Mouse (Mus musculus): ENCODE data around the gene Stat1. TPM values are rescaled to one million over a fixed set of nuclear protein-coding genes. Genes with fewer than 3 reads are reported as not detected.

Stat1 gene
- polyA plus RNA-seq, 1 experiment, result 37.1 TPM

DNA sequence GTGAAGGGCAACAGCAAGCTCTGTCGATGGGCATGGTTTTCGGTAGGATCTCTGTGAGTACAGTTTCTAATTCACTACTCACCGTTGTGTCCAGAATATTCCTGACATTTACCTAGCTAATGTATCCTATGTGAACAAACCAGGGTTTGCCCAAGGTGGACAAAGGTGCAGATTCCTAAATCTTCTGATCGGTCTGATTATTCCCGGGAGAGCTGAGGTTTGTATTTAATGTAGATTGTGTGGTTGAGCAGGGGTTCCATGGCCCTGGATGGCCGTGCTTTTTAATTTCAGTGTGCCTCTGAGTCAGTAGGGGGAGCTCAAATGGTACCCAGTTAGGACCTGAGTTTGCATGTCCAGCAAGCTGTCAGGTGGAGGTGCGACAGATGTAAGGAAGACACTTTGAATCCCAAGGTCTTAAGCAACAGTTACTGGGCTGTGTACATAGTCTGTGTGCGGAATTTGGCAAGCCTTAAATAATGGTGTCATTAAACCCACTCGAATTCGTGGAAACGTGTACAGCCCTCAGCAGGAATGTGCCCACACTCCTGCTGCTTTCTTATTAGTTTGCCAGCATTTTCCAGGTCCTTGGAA is 12.6 kb downstream of the Stat1 start:
- no peak for DNase-seq (ENCODE audit: low read depth)

DNA sequence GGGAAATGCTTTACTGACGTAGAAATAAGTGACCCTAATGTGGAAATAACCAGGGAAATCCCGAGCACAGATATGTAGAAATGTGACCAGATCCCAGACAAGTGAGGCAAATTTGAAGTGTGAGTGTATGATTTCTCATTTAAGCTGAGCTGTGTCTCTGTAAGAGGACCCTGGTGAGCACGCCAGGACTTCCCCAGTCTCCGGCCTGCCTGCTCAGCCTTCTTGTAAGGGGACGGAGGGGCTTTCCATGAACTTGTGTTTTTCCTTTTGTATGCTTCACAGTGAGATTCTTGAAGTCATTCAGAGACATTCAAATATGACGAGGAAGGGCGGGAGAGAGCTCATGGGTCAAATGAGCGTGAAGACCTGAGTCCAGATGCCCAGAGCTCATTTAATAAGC is 14.0 kb downstream of the Stat1 start:
- no peak for DNase-seq (ENCODE audit: low read depth)

DNA sequence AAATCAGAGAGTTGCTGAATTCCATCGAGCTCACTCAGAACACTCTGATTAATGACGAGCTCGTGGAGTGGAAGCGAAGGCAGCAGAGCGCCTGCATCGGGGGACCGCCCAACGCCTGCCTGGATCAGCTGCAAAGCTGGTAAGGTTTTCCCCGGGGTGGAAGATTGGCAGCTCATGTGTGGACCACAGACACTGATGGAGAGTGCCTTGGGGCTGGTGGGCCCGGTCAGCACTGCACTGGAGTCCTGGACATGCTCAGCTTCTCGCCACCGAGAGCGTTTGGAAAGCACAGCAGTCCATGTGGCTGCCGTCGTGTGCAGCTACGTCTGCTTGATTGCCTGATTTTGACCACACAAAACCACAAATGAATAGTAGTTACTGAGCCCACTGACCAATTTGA is 18.1 kb downstream of the Stat1 start:
- no peak for DNase-seq (ENCODE audit: low read depth)

DNA sequence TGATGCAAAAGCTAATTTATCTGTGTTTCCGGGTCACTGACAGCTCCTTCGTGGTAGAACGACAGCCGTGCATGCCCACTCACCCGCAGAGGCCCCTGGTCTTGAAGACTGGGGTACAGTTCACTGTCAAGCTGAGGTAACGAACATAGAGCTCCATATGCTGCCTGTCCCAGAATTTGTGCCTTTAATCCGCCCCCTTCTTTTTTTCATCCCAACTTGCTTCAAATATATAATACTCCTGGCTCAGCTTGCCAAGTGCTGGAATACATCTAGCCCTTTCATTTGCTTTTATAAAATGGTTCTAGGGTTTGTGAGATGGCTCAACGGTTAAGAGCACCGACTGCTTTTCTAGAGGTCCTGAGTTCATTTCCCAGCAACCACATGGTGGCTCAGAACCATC is 21.3 kb downstream of the Stat1 start:
- no peak for DNase-seq (ENCODE audit: low read depth)

DNA sequence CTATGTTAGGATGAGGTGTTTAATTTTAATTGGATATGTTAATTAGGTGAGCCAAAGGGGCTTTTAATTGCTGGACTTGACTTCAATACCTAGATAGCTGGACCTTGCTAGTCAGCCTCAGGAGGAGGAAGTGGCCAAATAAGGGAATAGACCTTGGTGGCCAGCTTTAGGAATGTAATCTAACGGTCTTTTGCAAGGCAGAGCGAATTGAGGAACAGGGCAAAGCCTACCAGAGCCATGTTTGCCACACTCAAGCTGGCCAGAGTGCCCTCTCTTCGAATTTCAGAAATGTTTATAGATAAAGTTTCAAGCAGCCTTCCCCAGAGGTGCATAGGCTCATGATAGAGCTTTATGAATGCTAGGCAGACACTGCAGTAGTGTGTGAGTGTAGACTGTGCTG is 22.2 kb downstream of the Stat1 start:
- no peak for DNase-seq (ENCODE audit: low read depth)

DNA sequence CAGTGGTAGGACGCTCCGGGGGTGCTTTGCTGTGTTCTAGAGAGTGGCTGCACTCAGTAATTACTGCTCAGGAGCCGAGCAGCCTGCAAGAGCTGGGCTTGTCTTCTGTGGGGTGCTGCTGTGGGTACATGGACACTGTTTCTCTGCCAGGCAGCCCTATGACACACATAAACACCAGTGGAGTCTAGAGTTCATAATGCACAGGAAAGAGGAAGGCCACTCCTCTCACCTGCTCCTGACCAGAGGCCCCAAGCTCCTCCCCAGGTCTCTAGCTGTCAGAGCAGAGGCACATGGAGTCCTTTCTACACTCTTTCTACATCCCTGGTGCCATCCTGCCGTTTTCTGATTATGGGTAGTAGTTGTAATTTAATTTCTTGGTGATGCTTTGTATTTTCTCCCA is 22.9 kb downstream of the Stat1 start:
- no peak for DNase-seq (ENCODE audit: low read depth)

DNA sequence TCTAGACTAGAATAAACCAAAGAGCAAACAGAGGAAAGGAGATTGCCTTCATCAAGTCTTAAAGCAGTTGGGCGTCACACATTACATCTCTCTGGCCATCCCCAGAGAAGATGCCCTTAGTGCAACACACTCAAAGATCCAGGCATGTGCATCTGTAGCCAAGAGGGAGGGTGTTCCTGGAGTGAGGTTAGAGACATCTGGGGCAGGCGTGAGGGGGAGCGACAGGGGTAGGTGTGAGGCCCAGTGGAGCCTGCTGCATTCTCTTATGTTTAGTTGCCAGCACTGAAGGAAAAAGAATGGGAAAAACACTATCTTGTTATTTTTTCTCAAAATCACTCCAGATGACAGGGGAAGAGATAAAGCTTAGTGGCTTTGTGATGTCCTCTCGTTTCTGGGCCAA is 24.0 kb downstream of the Stat1 start:
- no peak for DNase-seq (ENCODE audit: low read depth)

DNA sequence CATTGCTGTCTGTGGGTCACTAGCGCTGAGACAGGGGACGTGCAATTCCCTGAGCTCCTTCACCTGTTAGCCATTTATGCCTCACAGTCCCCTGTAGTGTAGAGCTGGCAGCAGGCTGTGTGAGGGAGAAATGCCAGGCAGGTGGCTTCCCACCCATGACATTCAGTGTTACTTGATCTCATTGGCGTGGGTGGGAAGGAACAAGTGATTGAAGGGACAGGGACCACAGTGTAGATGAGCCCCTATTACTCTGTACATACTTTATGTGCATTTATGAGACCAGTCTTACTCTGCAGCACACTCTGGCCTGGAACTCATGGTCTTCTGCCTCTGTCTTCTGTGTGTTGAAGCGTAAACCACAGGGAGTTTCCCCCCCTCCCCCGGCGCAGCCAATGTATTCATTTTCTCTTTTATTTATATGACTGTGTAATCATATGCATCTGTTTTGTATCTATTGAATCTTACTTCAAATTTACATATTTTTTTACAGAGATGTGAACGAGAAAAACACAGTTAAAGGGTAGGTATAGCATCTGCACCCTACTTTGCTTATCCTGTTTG is 24.4 kb downstream of the Stat1 start:
- no peak for DNase-seq (ENCODE audit: low read depth)

DNA sequence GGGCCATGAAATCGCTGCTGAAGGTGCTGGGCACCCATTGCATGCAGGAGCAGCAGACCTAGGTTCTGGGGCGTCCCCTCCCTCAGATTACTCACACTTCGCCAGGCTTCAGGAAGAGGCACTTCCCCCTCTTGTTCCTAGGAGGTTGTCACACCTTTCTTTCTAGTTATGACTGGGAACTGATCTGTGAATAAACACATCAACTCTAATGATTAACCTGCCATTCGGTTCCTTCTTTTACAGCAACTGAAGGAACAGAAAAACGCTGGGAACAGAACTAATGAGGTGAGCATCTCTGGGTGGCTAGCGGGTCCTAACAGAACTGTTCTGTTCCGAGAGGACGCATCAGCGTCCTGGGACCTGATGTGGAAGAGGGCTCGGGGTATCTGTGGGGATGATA is 25.7 kb downstream of the Stat1 start:
- no peak for DNase-seq (ENCODE audit: low read depth)

DNA sequence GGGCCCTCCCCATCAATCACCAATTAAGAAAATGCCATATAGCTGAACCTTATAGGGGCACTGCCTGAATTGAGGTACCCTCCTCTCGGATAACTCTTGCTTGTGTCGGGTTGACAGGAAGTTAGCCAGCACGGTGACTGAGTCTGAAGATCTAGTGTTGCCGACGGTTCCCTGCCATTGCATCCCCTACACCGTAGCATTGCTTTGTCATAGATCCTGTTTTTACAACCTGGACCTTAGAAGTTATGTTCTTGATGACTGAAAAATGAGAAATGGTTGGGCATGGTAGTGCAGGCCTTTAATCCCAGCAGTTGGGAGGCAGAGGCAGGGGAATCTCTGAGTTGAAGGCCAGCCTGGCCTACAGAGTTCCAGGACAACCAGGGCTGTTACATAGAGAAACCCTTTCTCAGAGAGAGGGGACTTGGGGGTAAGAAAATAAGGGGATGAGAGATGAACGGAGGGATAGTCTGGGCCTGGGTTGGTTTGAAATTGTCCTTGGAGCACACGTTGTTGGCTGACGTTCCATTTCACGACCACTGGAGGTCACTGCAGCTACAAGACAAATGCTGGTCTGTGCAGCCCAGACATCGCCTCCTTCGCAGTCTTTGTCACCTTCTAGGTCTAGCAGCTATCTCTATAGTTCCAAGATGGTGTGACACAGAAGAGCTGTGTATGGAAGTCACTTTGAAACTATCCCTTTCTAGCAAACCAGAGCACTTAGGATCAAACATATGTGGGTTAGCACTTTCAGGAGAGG is 27.2 kb downstream of the Stat1 start:
- DNase-seq (ENCODE audit: low read depth), result no peak

DNA sequence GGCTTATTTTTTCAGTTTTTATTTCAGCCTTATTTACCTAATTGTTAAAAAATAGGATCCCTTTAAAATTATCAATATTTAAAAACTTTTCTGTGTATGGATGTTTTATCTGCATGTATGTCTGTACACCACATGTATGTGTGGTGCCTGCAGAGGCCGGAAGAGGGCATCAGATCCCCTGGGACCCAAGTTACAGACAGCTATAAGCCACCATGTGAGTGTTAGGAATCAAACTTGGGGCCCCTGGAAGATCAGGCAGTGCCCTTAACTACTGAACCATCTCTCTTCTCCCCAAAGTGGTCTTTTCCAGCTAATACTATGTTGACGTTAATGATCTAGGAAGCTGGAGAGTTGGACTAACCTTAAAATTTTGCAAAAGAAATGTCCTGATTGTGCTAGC is 28.2 kb downstream of the Stat1 start:
- no peak for DNase-seq (ENCODE audit: low read depth)

DNA sequence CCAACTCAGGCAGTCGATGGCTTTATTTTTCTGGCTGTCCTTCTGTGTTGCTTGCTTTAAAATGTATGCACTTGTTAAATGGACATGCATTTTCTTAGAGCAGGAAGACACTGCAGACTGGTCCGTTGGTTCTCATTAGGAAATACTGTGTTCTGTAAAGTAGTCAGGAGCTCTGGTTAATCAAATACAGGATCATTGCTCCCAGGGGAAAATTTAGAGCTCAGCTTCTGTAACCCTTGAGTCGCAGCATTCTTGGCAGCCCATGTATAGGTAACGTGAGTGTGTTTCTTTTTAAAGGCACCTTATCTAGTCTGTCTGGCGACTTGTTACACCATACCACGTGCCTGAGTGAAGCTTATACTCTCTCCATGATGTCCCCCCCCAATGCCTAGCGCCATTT is 28.9 kb downstream of the Stat1 start:
- DNase-seq (ENCODE audit: low read depth), result no peak

DNA sequence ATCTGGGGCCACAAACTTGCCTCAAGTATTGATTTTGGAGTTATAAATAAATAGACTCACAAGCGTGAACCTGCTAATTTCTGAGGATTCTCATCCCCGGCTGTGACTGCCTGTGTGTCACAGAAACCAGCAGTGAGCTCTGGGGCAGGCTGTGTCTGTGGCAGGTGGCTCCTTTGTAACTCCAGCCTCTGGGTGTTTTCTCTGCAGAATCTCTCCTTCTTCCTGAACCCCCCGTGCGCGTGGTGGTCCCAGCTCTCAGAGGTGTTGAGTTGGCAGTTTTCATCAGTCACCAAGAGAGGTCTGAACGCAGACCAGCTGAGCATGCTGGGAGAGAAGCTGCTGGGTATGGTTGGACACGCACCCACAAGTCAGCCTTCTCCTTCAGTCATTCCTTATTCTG is 29.5 kb downstream of the Stat1 start:
- no peak for DNase-seq (ENCODE audit: low read depth)

DNA sequence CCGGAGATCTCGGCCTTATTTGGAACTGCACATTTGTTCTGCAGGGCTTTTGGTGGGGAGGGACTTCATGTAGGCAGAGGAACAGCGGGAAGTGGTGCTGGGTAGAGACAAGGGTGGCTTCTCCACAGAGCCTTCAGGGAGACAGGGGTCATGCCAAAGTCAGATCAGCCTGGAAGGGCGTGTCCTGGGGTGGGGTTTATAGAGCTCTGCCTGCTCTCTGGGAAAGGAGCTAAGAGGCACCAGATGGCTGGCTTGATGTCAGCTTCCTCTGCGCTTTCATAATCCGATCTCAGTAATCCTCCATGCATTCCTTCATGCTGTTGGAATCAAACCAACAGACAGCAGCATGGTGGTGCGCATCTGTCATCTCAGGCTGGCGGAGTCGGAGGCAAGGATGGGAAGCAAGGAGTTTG is 30.7 kb downstream of the Stat1 start:
- DNase-seq (ENCODE audit: low read depth), result no peak

DNA sequence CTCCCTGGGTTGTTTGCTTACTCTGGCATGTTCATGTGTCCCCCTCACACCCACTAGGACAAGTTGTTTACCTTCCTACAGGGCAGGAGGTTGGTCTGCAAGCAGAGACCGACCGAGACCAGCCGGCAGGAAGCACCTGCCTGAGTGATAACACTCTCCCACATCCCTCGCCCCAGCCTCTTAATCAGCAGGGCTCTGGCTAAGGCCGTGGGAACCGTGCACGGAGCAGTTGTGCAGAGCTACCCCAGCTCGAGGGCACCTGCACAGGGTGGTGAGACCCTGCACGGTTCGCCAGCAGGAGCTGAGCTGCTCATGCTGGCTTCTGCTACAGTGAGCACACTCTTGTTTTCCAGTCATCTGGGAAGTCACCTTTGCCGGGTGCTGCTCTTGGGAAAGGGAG is 31.4 kb downstream of the Stat1 start:
- no peak for DNase-seq (ENCODE audit: low read depth)

DNA sequence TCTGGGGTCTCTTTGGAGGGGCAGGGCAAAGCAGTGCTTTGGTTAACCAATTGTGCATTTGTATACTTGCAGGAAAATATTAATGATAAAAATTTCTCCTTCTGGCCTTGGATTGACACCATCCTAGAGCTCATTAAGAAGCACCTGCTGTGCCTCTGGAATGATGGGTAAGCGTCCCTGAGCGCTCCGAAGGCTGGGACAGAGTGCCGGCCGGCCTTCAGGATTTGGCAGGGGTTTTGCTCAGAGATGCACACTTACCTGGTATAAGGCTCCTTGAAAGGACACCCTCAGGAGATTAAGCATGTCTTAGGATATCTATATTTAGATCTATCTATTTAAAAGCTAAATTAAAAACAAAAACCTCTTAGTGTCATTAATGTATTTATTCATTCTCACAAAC is 31.9 kb downstream of the Stat1 start:
- no peak for DNase-seq (ENCODE audit: low read depth)

DNA sequence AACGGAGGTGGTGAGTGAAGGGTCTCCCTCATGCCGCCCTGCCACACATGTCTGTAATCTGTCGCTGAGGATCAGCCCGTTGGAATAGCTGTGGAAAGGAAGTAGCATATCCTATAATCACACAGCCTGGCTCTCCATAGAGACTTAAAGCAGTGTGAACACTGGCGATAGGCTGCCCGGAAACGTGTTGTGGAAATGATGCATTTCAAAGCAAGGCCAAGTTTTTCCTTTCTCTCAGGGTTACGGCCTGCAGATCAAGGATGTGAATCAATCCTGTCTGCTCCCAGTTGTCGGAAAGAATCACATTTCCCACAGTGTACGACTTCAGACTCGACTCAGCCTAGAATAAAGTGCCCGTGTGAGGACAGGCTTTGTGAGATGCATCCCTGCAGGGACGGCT is 33.1 kb downstream of the Stat1 start:
- no peak for DNase-seq (ENCODE audit: low read depth)

DNA sequence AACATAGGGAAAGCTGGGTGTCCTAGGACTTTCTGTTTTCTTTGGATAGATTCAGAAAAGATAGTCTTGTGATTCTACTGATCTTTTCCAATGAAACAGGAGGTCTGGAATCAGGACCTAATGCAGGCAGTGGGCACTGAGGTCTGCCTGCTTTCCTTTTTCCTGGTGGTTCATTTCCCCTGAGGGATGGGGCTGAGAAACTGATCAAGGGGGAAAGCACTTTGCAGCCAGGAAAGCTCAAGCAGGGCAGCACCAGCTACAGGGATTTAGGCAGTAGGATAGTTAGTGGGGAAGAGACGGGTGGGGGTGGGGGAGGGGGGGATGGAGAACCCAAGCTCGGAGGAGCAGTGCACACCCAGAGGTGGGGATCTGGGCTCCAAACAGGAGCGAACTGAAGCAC is 33.7 kb downstream of the Stat1 start:
- no peak for DNase-seq (ENCODE audit: low read depth)

DNA sequence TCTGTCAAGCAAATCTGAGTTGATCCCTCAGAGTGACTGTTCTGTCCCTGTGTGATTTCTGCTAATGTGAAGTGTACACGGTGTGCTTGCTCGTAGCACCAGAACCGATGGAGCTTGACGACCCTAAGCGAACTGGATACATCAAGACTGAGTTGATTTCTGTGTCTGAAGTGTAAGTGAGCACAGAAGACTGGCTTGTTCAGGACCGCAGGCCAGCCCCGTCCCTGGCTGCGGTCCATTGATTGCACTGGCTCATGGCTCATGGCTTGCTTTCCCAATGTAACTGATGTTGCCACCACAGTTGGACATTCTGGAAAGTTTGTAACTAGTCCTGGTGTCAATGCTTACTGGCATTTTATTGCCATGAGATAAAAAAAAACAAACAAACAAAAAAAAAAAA is 35.6 kb downstream of the Stat1 start:
- peak; percentile 14 for DNase-seq (ENCODE audit: low read depth)

DNA sequence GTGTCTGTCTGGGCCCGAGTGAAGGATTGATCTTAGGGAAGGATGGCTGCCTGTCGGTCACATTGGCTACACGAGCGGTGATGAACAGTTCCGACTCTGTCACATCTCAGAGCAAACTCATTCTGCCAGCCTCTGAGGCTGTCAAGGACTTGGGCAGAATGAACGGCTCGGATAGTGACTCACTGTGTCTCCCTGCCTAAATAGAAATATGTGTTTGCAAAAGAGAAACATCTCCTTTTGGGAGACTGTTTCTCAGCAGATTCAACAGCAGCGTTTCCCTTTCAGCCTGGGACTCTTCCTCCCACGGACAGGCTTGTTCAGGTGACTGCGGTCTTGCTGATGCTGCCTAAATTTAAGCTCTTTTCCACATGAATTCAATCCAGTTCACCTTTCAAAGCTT is 37.1 kb downstream of the Stat1 start:
- no peak for DNase-seq (ENCODE audit: low read depth)

DNA sequence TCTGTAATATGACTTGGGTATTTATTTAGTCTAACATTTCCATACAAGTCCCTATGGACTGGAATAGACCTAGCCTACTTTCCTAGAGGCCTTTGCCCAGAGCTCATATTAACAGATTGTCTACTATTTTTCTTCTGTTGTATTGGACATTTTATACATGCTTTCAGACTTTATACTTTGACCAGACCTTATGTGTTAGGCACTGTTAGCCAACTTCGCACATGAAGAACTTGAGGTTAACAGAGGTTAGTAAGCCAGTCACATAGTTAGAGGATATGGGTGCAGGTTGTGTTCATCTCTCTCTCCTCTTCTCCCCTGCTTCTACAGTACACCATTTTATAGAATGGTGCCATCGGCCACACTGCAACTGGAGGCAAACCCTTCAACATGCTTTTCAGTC is 38.8 kb downstream of the Stat1 start:
- no peak for DNase-seq (ENCODE audit: low read depth)

DNA sequence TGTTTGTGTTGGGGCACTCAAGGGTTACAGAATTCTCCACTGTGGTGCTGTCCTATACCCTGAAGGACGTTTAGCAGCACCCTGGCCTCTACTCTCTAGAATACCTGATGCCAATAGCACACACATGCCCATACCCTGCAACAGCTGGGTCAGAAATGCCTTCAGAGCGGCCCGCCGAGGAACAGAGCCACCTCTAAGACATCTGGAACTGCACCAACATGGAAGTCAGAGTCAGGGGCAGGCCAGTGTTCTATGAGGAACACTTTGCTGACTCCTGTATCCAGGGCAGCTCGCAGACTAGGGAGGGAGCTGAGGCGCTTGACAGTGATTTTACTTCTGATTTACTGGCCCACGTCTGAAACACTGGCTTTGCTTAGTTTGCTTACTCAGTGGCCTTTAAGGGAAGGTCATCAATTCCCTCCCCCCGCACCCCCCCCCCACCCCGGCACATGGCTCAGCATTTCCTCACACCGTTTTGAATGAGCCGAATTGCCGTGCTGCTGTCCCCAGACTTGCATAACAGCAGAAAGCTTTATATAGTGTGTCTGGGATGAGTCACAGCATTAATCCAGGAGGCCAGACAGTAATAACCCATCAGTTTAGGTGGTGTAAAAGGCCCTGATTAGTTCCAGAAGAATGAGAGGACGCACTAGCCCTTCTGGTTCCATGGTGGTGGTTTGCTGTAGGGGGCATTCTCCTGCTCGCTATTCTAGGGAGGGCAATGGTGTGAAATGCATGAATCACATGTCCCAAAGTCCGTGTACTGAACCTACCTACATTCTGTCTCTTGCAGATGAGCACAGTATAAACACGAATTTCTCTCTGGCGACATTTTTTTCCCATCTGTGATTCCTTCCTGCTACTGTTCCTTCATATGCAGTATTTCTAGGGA is 39.5 kb downstream of the Stat1 start:
- no peak for DNase-seq (ENCODE audit: low read depth)

DNA sequence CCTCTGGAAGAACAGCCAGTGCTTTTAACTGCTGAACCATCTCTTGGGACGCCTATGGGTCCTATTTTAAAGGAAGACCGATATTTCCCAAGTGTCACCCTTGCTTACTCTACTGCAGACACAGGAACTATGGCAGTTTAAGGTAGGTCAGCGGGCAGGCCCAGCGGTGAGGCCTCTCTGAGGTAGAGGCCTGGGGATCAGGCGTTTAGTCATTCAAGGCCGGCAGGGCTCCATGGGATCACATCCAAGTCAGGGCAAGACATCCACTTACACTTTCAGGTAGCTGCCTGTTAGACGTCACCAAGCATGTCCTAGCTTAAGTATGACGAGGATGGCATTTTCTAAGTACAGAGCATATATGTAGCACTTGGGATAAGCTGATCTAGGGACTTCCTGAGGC is 41.9 kb downstream of the Stat1 start:
- no peak for DNase-seq (ENCODE audit: low read depth)
